Mouse (Mus musculus) bone marrow macrophage, adult 2 months (primary cell): ENCODE measurements at regions not wholly inside any gene's neighbourhood (a gene's known extent, or its start where the extent isn't known, plus 50 kb on each side); places are given as distances from the start of the nearest gene placed in this dataset.

Experiments
- CTCF ChIP-seq: IDR thresholded peaks from 2 replicates; pipeline ENCODE4 v1.5.1; 2012; ENCODE audit warnings: low read depth, mild to moderate bottlenecking, low read length, moderate library complexity
- POLR2A ChIP-seq: IDR thresholded peaks from 2 replicates; pipeline ENCODE4 v1.6.1; 2012; ENCODE audit warnings: mild to moderate bottlenecking, low read depth, low read length, borderline replicate concordance

DNA sequence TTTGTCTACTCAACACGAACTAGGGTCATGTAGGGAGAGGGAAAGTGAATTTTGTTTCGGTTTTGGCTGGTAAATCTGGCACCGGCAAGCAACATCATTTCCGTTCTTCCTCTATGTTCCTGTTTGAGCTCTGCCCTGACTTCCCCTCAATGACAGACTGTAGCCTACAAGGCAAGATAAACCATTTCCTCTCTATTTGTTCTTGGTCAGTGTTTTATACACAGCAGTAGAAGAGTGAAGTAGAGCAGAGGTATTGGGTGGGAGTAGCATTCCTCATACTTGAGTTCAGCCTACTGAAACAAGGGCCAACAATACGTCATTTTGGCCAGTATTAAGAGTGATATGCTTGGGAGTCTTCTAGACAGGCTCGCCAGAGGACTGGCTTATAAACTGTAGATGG, 177.0 kb downstream of the Ndfip2 start:
- TF ChIP-seq CTCF = no peak
- TF ChIP-seq POLR2A = no peak
